Mouse (Mus musculus): ENCODE measurements at regions not wholly inside any gene's neighbourhood (a gene's known extent, or its start where the extent isn't known, plus 50 kb on each side); places are given as distances from the start of the nearest gene placed in this dataset.

GRCm38 (mm10) chr1:64200387-64201023 is 78.4 kb upstream of the Klf7 start:
- no peak for DNase-seq (ENCODE audit: low spot score in 2 of 2)

GRCm38 (mm10) chr1:64198781-64199180 is 76.7 kb upstream of the Klf7 start:
- DNase-seq (ENCODE audit: low spot score in 2 of 2) = peak; percentile 22 to 62

GRCm38 (mm10) chr1:64198322-64198721 is 76.2 kb upstream of the Klf7 start:
- DNase-seq (ENCODE audit: low spot score in 2 of 2) = no peak

- no peak for DNase-seq (ENCODE audit: low spot score in 2 of 2)
Measured at GRCm38 (mm10) chr1:64195970-64196491, 73.9 kb upstream of the Klf7 start.

GRCm38 (mm10) chr1:64195294-64195693 is 73.2 kb upstream of the Klf7 start:
- no peak for DNase-seq (ENCODE audit: low spot score in 2 of 2)

GRCm38 (mm10) chr1:64193150-64193838 is 71.2 kb upstream of the Klf7 start:
- DNase-seq (ENCODE audit: low spot score in 2 of 2) = peak in 1 of 2 experiments; percentile 41

- no peak for DNase-seq (ENCODE audit: low spot score in 2 of 2)
Measured at GRCm38 (mm10) chr1:64192736-64193135, 70.7 kb upstream of the Klf7 start.

GRCm38 (mm10) chr1:64191242-64192220 is 69.4 kb upstream of the Klf7 start:
- DNase-seq (ENCODE audit: low spot score in 2 of 2) = no peak

GRCm38 (mm10) chr1:64190705-64191104 is 68.6 kb upstream of the Klf7 start:
- DNase-seq (ENCODE audit: low spot score in 2 of 2) = no peak

GRCm38 (mm10) chr1:64190097-64190496 is 68.0 kb upstream of the Klf7 start:
- no peak for DNase-seq (ENCODE audit: low spot score in 2 of 2)

GRCm38 (mm10) chr1:64189471-64189870 is 67.4 kb upstream of the Klf7 start:
- no peak for DNase-seq (ENCODE audit: low spot score in 2 of 2)

GRCm38 (mm10) chr1:64187796-64188513 is 65.9 kb upstream of the Klf7 start:
- DNase-seq (ENCODE audit: low spot score in 2 of 2) = no peak

GRCm38 (mm10) chr1:64173708-64174107 is 51.6 kb upstream of the Klf7 start:
- DNase-seq (ENCODE audit: low spot score in 2 of 2) = no peak

GRCm38 (mm10) chr1:64172122-64172521 is 50.0 kb upstream of the Klf7 start:
- DNase-seq (ENCODE audit: low spot score in 2 of 2) = no peak
